Mouse (Mus musculus) limb, embryonic 11.5 days (tissue): Measurements from ENCODE around the gene Crbn. TPM values are rescaled to one million over a fixed set of nuclear protein-coding genes. Genes with fewer than 3 reads are reported as not detected.

Experiments used
- ATAC-seq: fragments of 200-750 bp; cut with Nextera tagmentation; 2 replicates; pipeline ENCODE4 v1.8.0; 2017; ENCODE audit warnings: low read depth; ENCODE audit not compliant: insufficient number of reproducible peaks, low FRiP score, low TSS enrichment
- DNase-seq: peaks from one replicate; pipeline ENCODE4 v3.0.0-alpha.2; 2015; ENCODE audit warnings: low spot score
- H3K27ac ChIP-seq: fragments of 300-500 bp; sonication (generic); replicated peaks from 2 replicates; pipeline ENCODE4 v1.5.1; 2014; ENCODE audit warnings: low read depth, mild to moderate bottlenecking, low read length
- H3K27me3 ChIP-seq: fragments of 300-500 bp; sonication (generic); 2 replicates; pipeline ENCODE4 v1.6.1; 2014; ENCODE audit warnings: mild to moderate bottlenecking, low read length, mixed read lengths; ENCODE audit not compliant: control insufficient read depth, insufficient read depth
- H3K36me3 ChIP-seq: fragments of 300-500 bp; sonication (generic); 2 replicates; pipeline ENCODE4 v1.6.1; 2014; ENCODE audit warnings: mild to moderate bottlenecking, low read length, moderate library complexity, mixed read lengths; ENCODE audit not compliant: control insufficient read depth, insufficient read depth
- H3K4me1 ChIP-seq: fragments of 300-500 bp; sonication (generic); 2 replicates; pipeline ENCODE4 v1.6.1; 2014; ENCODE audit warnings: low read length, mixed read lengths; ENCODE audit not compliant: control insufficient read depth, insufficient read depth
- H3K4me2 ChIP-seq: fragments of 300-500 bp; sonication (generic); 2 replicates; pipeline ENCODE4 v1.6.1; 2014; ENCODE audit warnings: low read depth, mild to moderate bottlenecking, moderate library complexity; ENCODE audit not compliant: severe bottlenecking
- H3K4me3 ChIP-seq: fragments of 300-500 bp; sonication (generic); 2 replicates; pipeline ENCODE4 v1.5.1; 2014; ENCODE audit warnings: low read depth, low read length
- H3K9ac ChIP-seq: fragments of 300-500 bp; sonication (generic); 2 replicates; pipeline ENCODE4 v1.6.1; 2014; ENCODE audit warnings: mild to moderate bottlenecking, low read length
- H3K9me3 ChIP-seq: fragments of 300-500 bp; sonication (generic); 2 replicates; pipeline ENCODE4 v1.6.1; 2016; ENCODE audit warnings: low read length; ENCODE audit not compliant: control insufficient read depth
- WGBS: fragments of 180-500 bp; shearing (Covaris S2); extraction: QIAGEN DNeasy Blood & Tissue Kit; methylation state at CpG from one replicate; pipeline ENCODE4 v1.1.7; 2014; 5-methylcytosine and 5-hydroxymethylcytosine counted together
- polyA plus RNA-seq: library from polyadenylated mRNA; unstranded; fragments of >200 nt; fragmentation: Nextera tagmentation; extraction: Ambion mirVana; gene quantifications from 2 replicates; pipeline ENCODE4 v1.2.1, GENCODE M21; 2014

Crbn gene
- polyA plus RNA-seq, 1 experiment from 2014 or later: 47.3 TPM

DNA sequence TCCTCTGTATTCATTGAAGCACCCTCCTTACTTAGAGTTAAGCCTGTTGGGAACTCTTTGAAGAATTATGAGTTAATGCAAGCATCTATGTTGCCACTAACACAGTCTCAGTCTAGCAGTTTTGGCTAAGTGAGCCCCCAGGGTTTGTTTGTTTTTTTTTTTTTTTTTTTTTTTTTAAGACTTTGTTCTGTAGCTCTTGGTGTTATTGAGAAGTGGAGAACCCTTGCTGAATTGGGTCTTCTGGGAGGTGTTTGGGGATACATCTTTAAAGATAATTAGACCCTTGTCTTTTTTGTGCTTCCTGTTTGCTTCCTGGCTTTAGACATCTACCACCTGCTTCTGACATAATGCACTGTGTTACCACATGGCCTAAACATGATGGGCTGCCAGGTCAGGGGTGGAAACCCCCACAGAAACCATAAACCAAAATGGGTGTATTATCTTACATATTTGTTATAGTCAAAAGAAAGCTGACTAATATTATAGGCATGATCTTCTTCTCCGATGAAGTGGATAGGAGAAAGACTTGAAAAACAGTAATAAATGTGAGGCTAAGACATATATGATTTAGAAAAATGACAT lies 59.5 kb downstream of the Crbn start:
- no peak overlapping the region for H3K4me3 ChIP-seq
- H3K27me3 ChIP-seq: no peaks in the 10 kb centered on the region
- ATAC-seq: no peak
- H3K4me1 ChIP-seq: no peaks in the 10 kb centered on the region
- H3K9ac ChIP-seq: no peak overlapping the region
- H3K9me3 ChIP-seq: no peaks in the 10 kb centered on the region
- no peak for DNase-seq
- H3K27ac ChIP-seq: no peak overlapping the region
- no peak overlapping the region for H3K4me2 ChIP-seq
- H3K36me3 ChIP-seq: no peaks in the 10 kb centered on the region
- WGBS: 87% methylated on average over 1 of the region's 1 CpGs

DNA sequence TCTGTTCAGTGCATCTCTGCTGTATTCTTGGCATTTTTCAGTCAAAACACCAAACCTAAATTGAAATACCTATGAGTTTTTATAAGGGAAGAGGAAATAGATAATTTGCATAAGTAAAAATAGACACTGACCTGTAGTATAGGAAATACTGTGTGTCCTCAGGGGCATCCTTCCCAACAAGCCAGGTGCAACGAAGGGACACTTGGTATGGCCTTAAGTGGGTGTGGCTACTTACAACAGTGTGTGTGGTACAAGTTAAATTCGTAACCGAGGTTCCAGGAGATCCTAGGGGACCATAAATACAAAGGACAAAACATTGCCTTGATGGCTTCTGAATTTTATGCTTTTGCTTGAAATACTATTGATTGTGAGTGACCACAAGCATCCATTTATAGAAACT lies 61.6 kb downstream of the Crbn start:
- Histone ChIP-seq H3K27ac (no peak overlapping the region), H3K9me3 (no peaks in the 10 kb centered on the region), H3K9ac (no peak overlapping the region), H3K4me3 (no peak overlapping the region), H3K4me2 (no peak overlapping the region), H3K27me3 (no peaks in the 10 kb centered on the region), H3K36me3 (no peaks in the 10 kb centered on the region), H3K4me1 (no peaks in the 10 kb centered on the region)
- ATAC-seq (no peak), DNase-seq (no peak)
- WGBS: 84% methylated on average over 3 of the region's 3 CpGs

DNA sequence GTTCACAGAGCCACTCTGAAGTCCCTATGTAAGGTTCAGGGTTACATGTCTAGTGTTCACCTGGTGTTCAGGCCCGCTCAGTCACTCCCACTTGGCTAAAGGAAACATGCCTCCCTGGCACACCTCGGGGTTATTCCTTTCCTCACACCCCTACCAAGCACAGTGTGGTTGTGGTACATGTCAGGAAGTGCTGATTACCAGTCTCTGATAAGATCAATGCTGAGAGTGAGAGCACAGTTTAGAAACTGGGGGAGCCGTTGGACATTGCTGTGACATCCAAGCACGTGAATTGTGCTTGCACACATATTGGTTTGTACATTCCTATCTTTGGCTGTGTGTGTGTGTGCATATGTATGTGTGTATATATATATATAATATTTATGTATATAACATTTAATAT lies 67.3 kb downstream of the Crbn start:
- WGBS: 85% methylated on average over 4 of the region's 4 CpGs
- H3K9me3 ChIP-seq: no peaks in the 10 kb centered on the region
- DNase-seq (no peak), ATAC-seq (no peak)
- no peaks in the 10 kb centered on the region for H3K4me1 ChIP-seq
- no peak overlapping the region for H3K4me2 ChIP-seq
- no peaks in the 10 kb centered on the region for H3K27me3 ChIP-seq
- H3K4me3 ChIP-seq: no peak overlapping the region
- H3K27ac ChIP-seq: no peak overlapping the region
- no peaks in the 10 kb centered on the region for H3K36me3 ChIP-seq
- H3K9ac ChIP-seq: no peak overlapping the region

Other genes starting within 250 kb of the Crbn start
- not detected in 2 replicates for gene Il5ra, start 51.0 kb downstream of the Crbn start, polyA plus RNA-seq
- 69.6 and 76.4 TPM in 2 replicates for gene Trnt1, start 31.0 kb downstream of the Crbn start, polyA plus RNA-seq